Mouse (Mus musculus) bone marrow, adult 2 months (tissue): ENCODE measurements around the gene Nrf1. TPM values are rescaled to one million over a fixed set of nuclear protein-coding genes. Genes with fewer than 3 reads are reported as not detected.

Source experiments
- H3K27ac ChIP-seq: fragments of 200-500 bp; 2 replicates; pipeline ENCODE4 v1.5.1; 2012; ENCODE audit warnings: low read depth, mild to moderate bottlenecking, control low read depth, inconsistent platforms, low read length; ENCODE audit not compliant: control insufficient read depth, poor library complexity, insufficient read depth
- H3K4me1 ChIP-seq: fragments of 200-500 bp; 2 replicates; pipeline ENCODE4 v1.6.1; 2011; ENCODE audit warnings: low read length; ENCODE audit not compliant: control insufficient read depth, insufficient read depth
- H3K4me3 ChIP-seq: fragments of 200-500 bp; replicated peaks from 2 replicates; pipeline ENCODE3; 2011; ENCODE audit warnings: mild to moderate bottlenecking, low read depth, low read length, control low read depth; ENCODE audit not compliant: control insufficient read depth
- CTCF ChIP-seq: fragments of 200-500 bp; IDR thresholded peaks from 2 replicates; pipeline ENCODE4 v1.5.1; 2011; ENCODE audit warnings: low read length, control low read depth; ENCODE audit not compliant: control insufficient read depth, insufficient read depth
- POLR2A ChIP-seq: fragments of 200-500 bp; IDR thresholded peaks from 2 replicates; pipeline ENCODE4 v1.6.1; 2011; ENCODE audit warnings: low read depth, mild to moderate bottlenecking, control low read depth, low read length, borderline replicate concordance; ENCODE audit not compliant: control insufficient read depth
- WGBS: fragments of 180-500 bp; shearing (Covaris S2); methylation state at CpG from one replicate; pipeline ENCODE4 v1.1.7; 2018; 5-methylcytosine and 5-hydroxymethylcytosine counted together
- polyA plus RNA-seq: library from polyadenylated mRNA; stranded (reverse); fragments of >200 nt; gene quantifications from 2 replicates; pipeline ENCODE4 v1.2.4, GENCODE M21; 2011; ENCODE audit warnings: low replicate concordance; ENCODE audit not compliant: missing spikeins, insufficient read depth, insufficient read length

The Nrf1 gene
- polyA plus RNA-seq, 1 experiment: 58.1 TPM

GRCm38 (mm10) chr6:30175225-30175917, 127.6 kb downstream of the Nrf1 start:
- 3% methylated on average over 45 of the region's 45 CpGs for WGBS
- H3K4me3 ChIP-seq: no peak overlapping the region
- H3K27ac ChIP-seq: no peak overlapping the region; the same call in 1 of the 2 replicates
- peaks cover 2% of the 10 kb centered on the region for H3K4me1 ChIP-seq
- TF ChIP-seq CTCF (no peak), POLR2A (no peak)

GRCm38 (mm10) chr6:30175918-30176421, 128.2 kb downstream of the Nrf1 start:
- Histone ChIP-seq H3K27ac (no peak overlapping the region; the same call in 1 of the 2 replicates), H3K4me1 (peaks cover 2% of the 10 kb centered on the region), H3K4me3 (no peak overlapping the region)
- TF ChIP-seq POLR2A: no peak
- no peak for TF ChIP-seq CTCF
- 3% methylated on average over 28 of the region's 28 CpGs for WGBS

GRCm38 (mm10) chr6:30176496-30176895, 128.7 kb downstream of the Nrf1 start:
- 6% methylated on average over 12 of the region's 12 CpGs for WGBS
- no peak overlapping the region for H3K27ac ChIP-seq
- no peak overlapping the region for H3K4me3 ChIP-seq
- TF ChIP-seq POLR2A (no peak), CTCF (no peak)
- H3K4me1 ChIP-seq: peaks cover 2% of the 10 kb centered on the region

GRCm38 (mm10) chr6:30177305-30177704, 129.5 kb downstream of the Nrf1 start:
- WGBS: 9% methylated on average over 14 of the region's 14 CpGs
- Histone ChIP-seq H3K4me3 (no peak overlapping the region), H3K27ac (no peak overlapping the region), H3K4me1 (peaks cover 2% of the 10 kb centered on the region)
- TF ChIP-seq POLR2A: no peak
- TF ChIP-seq CTCF: no peak

GRCm38 (mm10) chr6:30178023-30178639, 130.3 kb downstream of the Nrf1 start:
- no peak for TF ChIP-seq CTCF
- no peak for TF ChIP-seq POLR2A
- H3K4me3 ChIP-seq: no peak overlapping the region
- 7% methylated on average over 27 of the region's 27 CpGs for WGBS
- peaks cover 2% of the 10 kb centered on the region for H3K4me1 ChIP-seq
- no peak overlapping the region for H3K27ac ChIP-seq

- 16% methylated on average over 11 of the region's 11 CpGs for WGBS
- H3K4me1 ChIP-seq: peaks cover 2% of the 10 kb centered on the region
- no peak overlapping the region for H3K4me3 ChIP-seq
- TF ChIP-seq CTCF (no peak), POLR2A (no peak)
- H3K27ac ChIP-seq: no peak overlapping the region
Measured at GRCm38 (mm10) chr6:30179046-30179445, 131.3 kb downstream of the Nrf1 start.

GRCm38 (mm10) chr6:30180321-30180720, 132.5 kb downstream of the Nrf1 start:
- WGBS: 49% methylated on average over 2 of the region's 2 CpGs
- H3K4me1 ChIP-seq: peaks cover 2% of the 10 kb centered on the region
- H3K27ac ChIP-seq: no peak overlapping the region
- no peak for TF ChIP-seq CTCF
- no peak for TF ChIP-seq POLR2A
- no peak overlapping the region for H3K4me3 ChIP-seq

- TF ChIP-seq CTCF (no peak), POLR2A (no peak)
- WGBS: 61% methylated on average over 6 of the region's 6 CpGs
- no peak overlapping the region for H3K4me3 ChIP-seq
- H3K27ac ChIP-seq: no peak overlapping the region
- no peaks in the 10 kb centered on the region for H3K4me1 ChIP-seq
Measured at GRCm38 (mm10) chr6:30182038-30182437, 134.2 kb downstream of the Nrf1 start.

- 70% methylated on average over 4 of the region's 4 CpGs for WGBS
- no peak overlapping the region for H3K27ac ChIP-seq
- no peak for TF ChIP-seq CTCF
- no peak for TF ChIP-seq POLR2A
- no peak overlapping the region for H3K4me3 ChIP-seq
- no peaks in the 10 kb centered on the region for H3K4me1 ChIP-seq
Measured at GRCm38 (mm10) chr6:30183624-30184023, 135.8 kb downstream of the Nrf1 start.
